Mouse (Mus musculus) testis, postnatal 10 days (tissue): ENCODE data around the gene Gm10471.
A peak's percentile ranks its signal among the peaks of the same experiment; 100 is the strongest.
"Not testable (repeated sequence)": the region's sequence is repeated elsewhere in the genome, so short reads cannot be mapped to it uniquely, and the experiment has no call there.

Experiments used
- DNase-seq: peaks from one replicate; pipeline ENCODE4 v3.0.0; 2021; ENCODE audit warnings: low spot score

The Gm10471 gene

DNA sequence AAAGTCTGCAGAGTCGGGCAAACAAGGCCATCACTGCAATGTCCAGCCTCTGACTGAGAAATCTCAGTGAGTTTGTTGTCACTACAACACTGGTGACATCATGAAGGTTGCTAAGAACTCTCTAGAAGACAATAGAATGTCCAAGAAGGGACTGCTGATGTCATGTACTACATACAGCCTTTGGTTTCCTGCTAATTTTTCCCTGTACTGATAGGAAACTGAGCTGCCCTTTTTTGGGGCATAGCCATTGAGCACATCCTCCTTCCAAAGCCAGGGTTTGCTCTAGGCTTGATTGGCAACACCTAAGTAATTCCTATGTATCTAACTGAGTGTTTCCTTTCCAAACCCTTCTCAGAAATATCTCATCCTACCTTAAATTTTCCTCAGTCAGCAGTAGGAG is at the start of gene Gm10471:
Gene Gm10471 (minus strand): TSS at position 101 of the 400 bp plus-strand sequence.
- DNase-seq: not testable (repeated sequence)

DNA sequence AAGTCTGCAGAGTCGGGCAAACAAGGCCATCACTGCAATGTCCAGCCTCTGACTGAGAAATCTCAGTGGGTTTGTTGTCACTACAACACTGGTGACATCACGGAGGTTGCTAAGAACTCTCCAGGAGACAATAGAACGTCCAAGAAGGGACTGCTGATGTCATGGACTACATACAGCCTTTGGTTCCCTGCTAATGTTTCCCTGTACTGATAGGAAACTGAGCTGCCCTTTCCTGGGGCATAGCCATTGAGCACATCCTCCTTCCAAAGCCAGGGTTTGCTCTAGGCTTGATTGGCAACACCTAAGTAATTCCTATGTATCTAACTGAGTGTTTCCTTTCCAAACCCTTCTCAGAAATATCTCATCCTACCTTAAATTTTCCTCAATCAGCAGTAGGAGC is 32.2 kb upstream of the Gm10471 start, which contains the start of gene Gm10220:
Gene Gm10220 (minus strand): TSS at position 101 of the 400 bp plus-strand sequence.
- DNase-seq: not testable (repeated sequence)

DNA sequence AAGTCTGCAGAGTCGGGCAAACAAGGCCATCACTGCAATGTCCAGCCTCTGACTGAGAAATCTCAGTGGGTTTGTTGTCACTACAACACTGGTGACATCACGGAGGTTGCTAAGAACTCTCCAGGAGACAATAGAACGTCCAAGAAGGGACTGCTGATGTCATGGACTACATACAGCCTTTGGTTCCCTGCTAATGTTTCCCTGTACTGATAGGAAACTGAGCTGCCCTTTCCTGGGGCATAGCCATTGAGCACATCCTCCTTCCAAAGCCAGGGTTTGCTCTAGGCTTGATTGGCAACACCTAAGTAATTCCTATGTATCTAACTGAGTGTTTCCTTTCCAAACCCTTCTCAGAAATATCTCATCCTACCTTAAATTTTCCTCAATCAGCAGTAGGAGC is 16.2 kb upstream of the Gm10471 start, which contains the start of gene 5031410I06Rik:
Gene 5031410I06Rik (minus strand): TSS at position 101 of the 400 bp plus-strand sequence.
- not testable (repeated sequence) for DNase-seq

DNA sequence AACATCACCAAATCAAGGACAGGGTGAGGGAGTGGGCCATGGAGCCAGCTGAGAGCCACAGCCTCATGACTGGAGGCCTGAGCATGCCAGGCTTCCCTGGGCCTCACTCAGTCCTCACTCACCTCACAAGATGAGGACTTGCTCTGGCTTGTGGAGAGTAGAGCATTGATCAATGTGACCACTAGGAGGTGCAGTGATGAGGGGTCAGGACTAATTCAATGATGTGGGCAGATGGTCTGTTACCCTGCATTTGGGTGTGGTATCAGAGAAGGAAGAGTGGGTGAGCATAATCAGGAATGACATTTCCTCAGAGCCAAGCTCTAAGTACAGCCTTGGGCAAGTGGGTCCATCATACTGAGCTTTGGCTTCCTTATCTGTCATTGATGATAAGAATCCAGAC is 10.1 kb downstream of the Gm10471 start:
- peak; percentile 38 for DNase-seq

DNA sequence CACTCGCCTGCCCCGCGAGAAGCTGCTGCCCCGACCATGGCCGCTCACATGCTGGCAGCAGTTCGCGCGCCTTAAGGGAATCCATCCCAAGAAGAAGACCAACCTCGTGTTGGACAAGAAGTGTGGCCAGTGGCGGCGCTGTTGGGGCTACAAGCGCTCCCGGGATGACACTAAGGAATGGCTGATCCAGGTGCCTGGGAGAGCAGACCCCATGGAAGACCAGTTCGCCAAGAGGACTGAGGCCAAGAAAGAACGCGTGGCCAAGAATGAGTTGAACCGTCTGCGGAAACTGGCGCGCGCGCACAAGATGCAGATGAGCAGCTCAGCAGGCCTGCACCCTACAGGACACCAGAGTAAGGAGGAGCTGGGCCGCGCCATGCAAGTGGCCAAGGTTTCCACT is 18.4 kb downstream of the Gm10471 start:
- no peak for DNase-seq

DNA sequence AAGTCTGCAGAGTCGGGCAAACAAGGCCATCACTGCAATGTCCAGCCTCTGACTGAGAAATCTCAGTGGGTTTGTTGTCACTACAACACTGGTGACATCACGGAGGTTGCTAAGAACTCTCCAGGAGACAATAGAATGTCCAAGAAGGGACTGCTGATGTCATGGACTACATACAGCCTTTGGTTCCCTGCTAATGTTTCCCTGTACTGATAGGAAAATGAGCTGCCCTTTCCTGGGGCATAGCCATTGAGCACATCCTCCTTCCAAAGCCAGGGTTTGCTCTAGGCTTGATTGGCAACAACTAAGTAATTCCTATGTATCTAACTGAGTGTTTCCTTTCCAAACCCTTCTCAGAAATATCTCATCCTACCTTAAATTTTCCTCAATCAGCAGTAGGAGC is 30.6 kb downstream of the Gm10471 start, which contains the start of gene Gm7347:
Gene Gm7347 (minus strand): TSS at position 101 of the 400 bp plus-strand sequence.
- DNase-seq: not testable (repeated sequence)

DNA sequence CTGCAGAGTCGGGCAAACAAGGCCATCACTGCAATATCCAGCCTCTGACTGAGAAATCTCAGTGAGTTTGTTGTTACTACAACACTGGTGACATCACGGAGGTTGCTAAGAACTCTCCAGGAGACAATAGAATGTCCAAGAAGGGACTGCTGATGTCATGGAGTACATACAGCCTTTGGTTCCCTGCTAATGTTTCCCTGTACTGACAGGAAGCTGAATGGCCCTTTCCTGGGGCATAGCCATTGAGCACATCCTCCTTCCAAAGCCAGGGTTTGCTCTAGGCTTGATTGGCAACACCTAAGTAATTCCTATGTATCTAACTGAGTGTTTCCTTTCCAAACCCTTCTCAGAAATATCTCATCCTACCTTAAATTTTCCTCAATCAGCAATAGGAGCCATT is 49.6 kb downstream of the Gm10471 start, which contains the start of gene Speer4a:
Gene Speer4a (minus strand): TSS at position 101 of the 400 bp plus-strand sequence.
- DNase-seq: not testable (repeated sequence)
